Mouse (Mus musculus) layer of hippocampus, adult 8-10 months (tissue): ENCODE data around the gene Naa60. TPM values are rescaled to one million over a fixed set of nuclear protein-coding genes. Genes with fewer than 3 reads are reported as not detected.

ENCODE experiments used
- microRNA-seq, 2 experiments: library from miRNA; unstranded; fragments of <30 nt; microRNA quantifications; one replicate each; pipeline ENCODE4 v1.2.0; 2022
- total RNA-seq, 4 experiments: library from RNA; stranded (reverse); gene quantifications; 2 replicates each; pipeline ENCODE4 v1.2.4; 2022

Naa60 gene
- total RNA-seq, 4 experiments from 2014 or later, result 96.9 to 125 (median 103) TPM

Small RNAs within 50 kb of the gene (microRNA-seq; reads per million reads assigned to microRNA genes)
- 0 reads per million in 2 experiments for gene Gm23493

Other genes starting within 250 kb of the Naa60 start
- gene Mefv, start 154.3 kb upstream of the Naa60 start, total RNA-seq, result not detected
- 10 to 100 TPM; 19.0 to 21.0 (median 20.6) TPM for gene Zfp263, start 128.3 kb upstream of the Naa60 start, total RNA-seq
- gene Olfr15, start 41.5 kb upstream of the Naa60 start, total RNA-seq, result not detected
- gene Zfp174, start 25.1 kb upstream of the Naa60 start, total RNA-seq, result 1 to 10 TPM; 4.1 to 5.0 (median 4.3) TPM
- gene Zfp597, start 12.2 kb downstream of the Naa60 start, total RNA-seq, result 10 to 100 TPM; 21.3 to 29.5 (median 24.6) TPM
- gene Gm20695, start 12.3 kb downstream of the Naa60 start, total RNA-seq, result under 1 TPM in 1 of 4 experiments, not detected in 3; 0.68 TPM
- gene 1700037C18Rik, start 36.3 kb downstream of the Naa60 start, total RNA-seq, result 1 to 10 TPM; 5.4 to 9.3 (median 7.2) TPM
- gene Cluap1, start 36.4 kb downstream of the Naa60 start, total RNA-seq, result 10 to 100 TPM; 29.9 to 33.1 (median 31.7) TPM
- gene Nlrc3, start 104.3 kb downstream of the Naa60 start, total RNA-seq, result 1 to 10 TPM; 2.5 to 3.4 (median 2.6) TPM
- gene Slx4, start 131.4 kb downstream of the Naa60 start, total RNA-seq, result 10 to 100 TPM; 39.7 to 54.5 (median 48.5) TPM
- not detected for gene Dnase1, start 164.6 kb downstream of the Naa60 start, total RNA-seq
- 10 to 100 TPM; 73.6 to 80.6 (median 76.8) TPM for gene Trap1, start 205.5 kb downstream of the Naa60 start, total RNA-seq